ENCODE assay signal across 8 mouse cellular contexts in genomic region chr16:4607818-4608531, GRCm38 (mm10). TPM values are rescaled to one million over a fixed set of nuclear protein-coding genes. Genes with fewer than 3 reads are reported as not detected.
DNase-seq lines count a peak whose midpoint lies in the region; ATAC-seq and TF ChIP-seq lines count a peak whose summit lies in the region.

No protein-coding gene starts in this region.

- peaks cover 52% of the 10 kb centered on the region for H3K4me1 ChIP-seq in heart, embryonic 10.5 days
- H3K4me1 ChIP-seq in limb, embryonic 13.5 days = peaks cover 58% of the 10 kb centered on the region
- 0 out of 2 replicates have a peak, but pooled peaks cover 10% of the 10 kb centered on the region for H3K4me1 ChIP-seq in midbrain, postnatal 0 days (ENCODE audit: insufficient read depth, low read length)
- no peaks in the 10 kb centered on the region for H3K4me1 ChIP-seq in spleen, adult 2 months (ENCODE audit: control insufficient read depth, insufficient read depth, insufficient read length)

- no peak overlapping the region for H3K27ac ChIP-seq in heart, embryonic 10.5 days
- peak overlapping the region; percentile 73 for H3K27ac ChIP-seq in limb, embryonic 13.5 days
- no peak overlapping the region for H3K27ac ChIP-seq in midbrain, postnatal 0 days (ENCODE audit: low read depth, low read length)
- no peak overlapping the region for H3K27ac ChIP-seq in spleen, adult 2 months (ENCODE audit: insufficient read depth, low read length)

- DNase-seq in heart, adult 11 months = peak; percentile 97
- DNase-seq in heart, embryonic 10.5 days (ENCODE audit: low spot score) = no peak
- peak; percentile 89 for DNase-seq in embryo, embryonic 10.5 days (ENCODE audit: low spot score)
- DNase-seq in gastrocnemius, postnatal 4 days (ENCODE audit: low spot score in 2 of 2) = peak; percentile 62 to 77
- DNase-seq in kidney, adult 18-20 months = peak; percentile 88
- DNase-seq in midbrain, postnatal 0 days (ENCODE audit: low spot score) = peak; percentile 88
- DNase-seq in spleen, adult 2 months (ENCODE audit: low read depth in 1 of 2, low spot score in 2 of 2) = peak; percentile 61 to 79

- peaks cover 43% of the 10 kb centered on the region for H3K36me3 ChIP-seq in heart, embryonic 10.5 days
- H3K36me3 ChIP-seq in limb, embryonic 13.5 days = peaks cover 45% of the 10 kb centered on the region
- H3K36me3 ChIP-seq in midbrain, postnatal 0 days (ENCODE audit: insufficient read depth, low read length) = peaks cover 27% of the 10 kb centered on the region
- no peaks in the 10 kb centered on the region for H3K36me3 ChIP-seq in spleen, adult 2 months (ENCODE audit: control insufficient read depth, insufficient read depth, low read length)

- H3K4me2 ChIP-seq in limb, embryonic 13.5 days (replicated peaks) = 0 out of 2 replicates have a peak overlapping the region, but pooled peaks have one; percentile 14
- no peak overlapping the region for H3K4me2 ChIP-seq in midbrain, postnatal 0 days (ENCODE audit: low read depth, low read length, poor library complexity, severe bottlenecking)

- no peaks in the 10 kb centered on the region for H3K27me3 ChIP-seq in heart, embryonic 10.5 days (ENCODE audit: insufficient read depth, poor library complexity, severe bottlenecking)
- no peaks in the 10 kb centered on the region for H3K27me3 ChIP-seq in limb, embryonic 13.5 days
- H3K27me3 ChIP-seq in midbrain, postnatal 0 days (ENCODE audit: insufficient read depth, low read length) = no peaks in the 10 kb centered on the region
- H3K27me3 ChIP-seq in spleen, adult 2 months (ENCODE audit: control insufficient read depth, insufficient read depth, low read length) = no peaks in the 10 kb centered on the region

- peak overlapping the region; percentile 43 for H3K9ac ChIP-seq in limb, embryonic 13.5 days
- H3K9ac ChIP-seq in midbrain, postnatal 0 days (replicated peaks; ENCODE audit: low read length, poor library complexity, severe bottlenecking) = no peak overlapping the region

- no peak for TF ChIP-seq POLR2A in spleen, adult 2 months (IDR thresholded peaks at IDR 0.05; ENCODE audit: low read depth, low read length)

- peak; percentile 97 for TF ChIP-seq CTCF in midbrain, postnatal 0 days (IDR thresholded peaks at IDR 0.05)
- TF ChIP-seq CTCF in spleen, adult 2 months (IDR thresholded peaks at IDR 0.05; ENCODE audit: extremely low read depth, insufficient read depth, insufficient read length, insufficient replicate concordance) = peak; percentile 99

- ATAC-seq in limb, embryonic 13.5 days (ENCODE audit: low FRiP score, low read depth) = peak; percentile 30
- peak; percentile 45; the same call in 1 of the 2 replicates for ATAC-seq in midbrain, postnatal 0 days (ENCODE audit: low FRiP score)

- WGBS in heart, embryonic 10.5 days = 47% methylated on average over 9 of the region's 9 CpGs
- 35% methylated on average over 9 of the region's 9 CpGs for WGBS in limb, embryonic 13.5 days
- WGBS in midbrain, postnatal 0 days = 54% methylated on average over 9 of the region's 9 CpGs
- 59% methylated on average over 9 of the region's 9 CpGs for WGBS in spleen, adult 2 months

- no peak overlapping the region for H3K4me3 ChIP-seq in heart, embryonic 10.5 days
- H3K4me3 ChIP-seq in limb, embryonic 13.5 days = no peak overlapping the region
- no peak overlapping the region for H3K4me3 ChIP-seq in midbrain, postnatal 0 days (ENCODE audit: low read depth, low read length)
- H3K4me3 ChIP-seq in spleen, adult 2 months (ENCODE audit: extremely low read depth, insufficient read depth, insufficient read length) = no peak overlapping the region

- no peaks in the 10 kb centered on the region for H3K9me3 ChIP-seq in heart, embryonic 10.5 days
- no peaks in the 10 kb centered on the region for H3K9me3 ChIP-seq in limb, embryonic 13.5 days
- no peaks in the 10 kb centered on the region for H3K9me3 ChIP-seq in midbrain, postnatal 0 days (ENCODE audit: low read length)

RNA-seq across cellular contexts. Expression of gene Glis2, which starts 13.5 kb away (rescaled TPM):
- 13.9 and 20.7 TPM in 2 replicates for polyA plus RNA-seq in heart, embryonic 10.5 days (2016; fragmentation: Nextera tagmentation; extraction: Ambion mirVana)
- total RNA-seq in gastrocnemius, postnatal 4 days (2021) = 10 to 100 TPM; 41.4 to 45.9 TPM
- 32.0 and 39.4 TPM in 2 replicates for polyA plus RNA-seq in limb, embryonic 13.5 days (2015; fragmentation: Nextera tagmentation; extraction: Ambion mirVana)
- 20.0 and 20.6 TPM in 2 replicates for total RNA-seq in midbrain, postnatal 0 days (2014; rRNA removed)
- 10.8 and 12.0 TPM in 2 replicates for polyA plus RNA-seq in midbrain, postnatal 0 days (2015; fragmentation: Nextera tagmentation; extraction: Ambion mirVana)
- polyA plus RNA-seq in spleen, adult 2 months (2012; rRNA removed) = 11.9 and 14.1 TPM in 2 replicates

RNA-seq across cellular contexts. Expression of gene Pam16, which starts 16.8 kb away (rescaled TPM):
- polyA plus RNA-seq in heart, embryonic 10.5 days (2016; fragmentation: Nextera tagmentation; extraction: Ambion mirVana) = 116 and 130 TPM in 2 replicates
- total RNA-seq in gastrocnemius, postnatal 4 days (2021) = 10 to 100 TPM; 77.1 TPM
- polyA plus RNA-seq in limb, embryonic 13.5 days (2015; fragmentation: Nextera tagmentation; extraction: Ambion mirVana) = 105 and 106 TPM in 2 replicates
- total RNA-seq in midbrain, postnatal 0 days (2014; rRNA removed) = 31.7 and 40.2 TPM in 2 replicates
- polyA plus RNA-seq in midbrain, postnatal 0 days (2015; fragmentation: Nextera tagmentation; extraction: Ambion mirVana) = 134 TPM in 2 replicates
- polyA plus RNA-seq in spleen, adult 2 months (2012; rRNA removed) = 8.2 and 9.5 TPM in 2 replicates

RNA-seq across cellular contexts. Expression of gene Vasn, which starts 31.8 kb away (rescaled TPM):
- polyA plus RNA-seq in heart, embryonic 10.5 days (2016; fragmentation: Nextera tagmentation; extraction: Ambion mirVana) = 13.7 and 16.9 TPM in 2 replicates
- 10 to 100 TPM; 11.7 to 15.1 TPM for total RNA-seq in gastrocnemius, postnatal 4 days (2021)
- 35.6 and 35.9 TPM in 2 replicates for polyA plus RNA-seq in limb, embryonic 13.5 days (2015; fragmentation: Nextera tagmentation; extraction: Ambion mirVana)
- total RNA-seq in midbrain, postnatal 0 days (2014; rRNA removed) = 12.0 and 14.2 TPM in 2 replicates
- polyA plus RNA-seq in midbrain, postnatal 0 days (2015; fragmentation: Nextera tagmentation; extraction: Ambion mirVana) = 4.7 TPM in 2 replicates
- 23.6 and 31.3 TPM in 2 replicates for polyA plus RNA-seq in spleen, adult 2 months (2012; rRNA removed)

RNA-seq across cellular contexts. Expression of gene Dnaja3, which starts 31.8 kb away (rescaled TPM):
- polyA plus RNA-seq in heart, embryonic 10.5 days (2016; fragmentation: Nextera tagmentation; extraction: Ambion mirVana) = 78.3 and 85.5 TPM in 2 replicates
- total RNA-seq in gastrocnemius, postnatal 4 days (2021) = 10 to 100 TPM; 61.8 to 62.1 TPM
- 56.6 and 60.0 TPM in 2 replicates for polyA plus RNA-seq in limb, embryonic 13.5 days (2015; fragmentation: Nextera tagmentation; extraction: Ambion mirVana)
- total RNA-seq in midbrain, postnatal 0 days (2014; rRNA removed) = 62.1 and 65.5 TPM in 2 replicates
- polyA plus RNA-seq in midbrain, postnatal 0 days (2015; fragmentation: Nextera tagmentation; extraction: Ambion mirVana) = 54.1 and 57.0 TPM in 2 replicates
- polyA plus RNA-seq in spleen, adult 2 months (2012; rRNA removed) = 11.0 and 12.1 TPM in 2 replicates

RNA-seq across cellular contexts. Expression of gene Tfap4, which starts 48.3 kb away (rescaled TPM):
- 9.5 and 17.5 TPM in 2 replicates for polyA plus RNA-seq in heart, embryonic 10.5 days (2016; fragmentation: Nextera tagmentation; extraction: Ambion mirVana)
- total RNA-seq in gastrocnemius, postnatal 4 days (2021) = 10 to 100 TPM; 10.5 to 11.6 TPM
- polyA plus RNA-seq in limb, embryonic 13.5 days (2015; fragmentation: Nextera tagmentation; extraction: Ambion mirVana) = 24.9 and 26.3 TPM in 2 replicates
- total RNA-seq in midbrain, postnatal 0 days (2014; rRNA removed) = 6.7 and 6.8 TPM in 2 replicates
- polyA plus RNA-seq in midbrain, postnatal 0 days (2015; fragmentation: Nextera tagmentation; extraction: Ambion mirVana) = 5.2 and 5.9 TPM in 2 replicates
- 5.6 and 8.7 TPM in 2 replicates for polyA plus RNA-seq in spleen, adult 2 months (2012; rRNA removed)

Comparison
In these comparisons a context has a peak if more than half of its experiments do, and no peak if none do; other contexts are left out.
1. RNA of gene Pam16, which starts 16.8 kb away (polyA plus RNA-seq): 134 TPM in midbrain, postnatal 0 days, 116 to 130 TPM in heart, embryonic 10.5 days and 105 to 106 TPM in limb, embryonic 13.5 days; 8.2 to 9.5 TPM in spleen, adult 2 months; every median in the first group is over 10 times any median in the second.